ENCODE assay signal across 17 mouse cellular contexts in the genomic region with DNA sequence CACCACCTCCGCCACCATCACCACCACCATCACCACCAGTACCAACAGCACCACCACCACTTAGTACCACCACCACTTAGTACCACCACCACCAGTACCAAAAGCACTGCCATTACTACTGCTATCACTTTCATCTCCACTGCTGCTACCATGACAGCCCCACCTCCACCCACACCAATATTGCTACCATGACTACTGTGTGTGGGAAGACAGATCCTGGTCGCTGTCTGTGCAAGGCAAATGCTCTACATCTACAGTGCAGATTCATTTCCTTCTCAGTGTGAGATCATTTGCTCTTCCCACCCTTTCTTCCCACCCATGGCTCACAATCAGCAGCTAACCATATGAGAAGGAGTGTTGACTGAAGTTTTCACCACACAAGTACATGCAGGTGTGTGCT. TPM values are rescaled to one million over a fixed set of nuclear protein-coding genes. Genes with fewer than 3 reads are reported as not detected.
DNase-seq lines count a peak whose midpoint lies in the region; TF ChIP-seq lines count a peak whose summit lies in the region.
"Had no signal": no experiment of that assay in that cellular context is flagged by ENCODE, and none has a peak within 500 bp of the region (broad histone marks: within the 10 kb centered on the region; RNA-seq: fewer than 3 reads in every experiment).

No protein-coding gene starts in this region.

- H3K27ac ChIP-seq in heart, adult 2 months, result no peak overlapping the region
- H3K27ac ChIP-seq: embryonic facial prominence, embryonic 10.5 days; limb, embryonic 15.5 days; neural tube, embryonic 13.5 days had no signal

- H3K79me2 ChIP-seq in heart, adult 2 months (replicated peaks; ENCODE audit: control insufficient read depth, insufficient read depth, low read length), result no peaks in the 10 kb centered on the region

- H3K36me3 ChIP-seq in heart, adult 2 months (ENCODE audit: control insufficient read depth, insufficient read depth, low read length), result 0 out of 2 replicates have a peak, but pooled peaks cover 2% of the 10 kb centered on the region

- H3K4me1 ChIP-seq in heart, adult 2 months (ENCODE audit: control insufficient read depth, insufficient read depth, low read length), result no peaks in the 10 kb centered on the region
- H3K4me1 ChIP-seq: embryonic facial prominence, embryonic 10.5 days; limb, embryonic 15.5 days had no signal

- H3K27me3 ChIP-seq in heart, adult 2 months (ENCODE audit: control insufficient read depth, insufficient read depth, low read length), result no peaks in the 10 kb centered on the region
- H3K27me3 ChIP-seq: limb, embryonic 15.5 days; neural tube, embryonic 13.5 days had no signal

- H3K9ac ChIP-seq in heart, adult 2 months (ENCODE audit: low read depth, low read length), result no peak overlapping the region
- H3K9ac ChIP-seq: limb, embryonic 15.5 days; neural tube, embryonic 13.5 days had no signal

- TF ChIP-seq EP300 in heart, adult 2 months (IDR thresholded peaks at IDR 0.05; ENCODE audit: insufficient read depth, low read depth, low read length), result no peak

- WGBS in heart, adult 2 months, result 84% methylated on average over 2 of the region's 2 CpGs

- DNase-seq in heart, adult 11 months, result peak; percentile 65
- DNase-seq in heart, adult 2 months, result no peak
- peak; percentile 50 for DNase-seq in left cerebral cortex, adult 11 months (ENCODE audit: low spot score)
- no peak for DNase-seq in left cerebral cortex, postnatal 10 days (ENCODE audit: extremely low spot score in 1 of 2, low spot score in 2 of 2)
- DNase-seq in layer of hippocampus, adult 9-11 months, result peak; percentile 89
- DNase-seq in right cerebral cortex, postnatal 36 days (ENCODE audit: low spot score in 2 of 2), result peak; percentile 59 to 67
- DNase-seq in cerebellum, adult 8-10 months, result no peak
- DNase-seq: adrenal gland, postnatal 25 days; B cell, adult 2 months; cerebellum, adult 11-12 months; gastrocnemius, postnatal 10 days; heart, adult 18-20 months; kidney, adult 2 months; kidney, postnatal 14 days had no signal

- no peak for TF ChIP-seq POLR2A in heart, adult 2 months (IDR thresholded peaks at IDR 0.05; ENCODE audit: insufficient read depth, low read depth, low read length)

- no peak for TF ChIP-seq CTCF in heart, adult 2 months (IDR thresholded peaks at IDR 0.05)

- no peak overlapping the region for H3K4me3 ChIP-seq in heart, adult 2 months
- H3K4me3 ChIP-seq: embryonic facial prominence, embryonic 10.5 days; limb, embryonic 15.5 days; neural tube, embryonic 13.5 days had no signal

- intact Hi-C loops in heart, adult 2 months (cut with DNase I), result no loop called here
- intact Hi-C loops in left cerebral cortex, postnatal 10 days (cut with DNase I), result no loop called here

RNA-seq across cellular contexts. Expression of a gene that starts 43.2 kb away (rescaled TPM):
- not detected for total RNA-seq in heart, adult 2 months (2021)
- polyA plus RNA-seq in heart, adult 2 months (2012; rRNA removed), result 0.12 TPM in 2 replicates
- total RNA-seq in left cerebral cortex, postnatal 10 days (2021), result 1 to 10 TPM; 4.5 to 5.1 TPM
- total RNA-seq: heart, adult 18-20 months had no signal

Comparison
In these comparisons a context has a peak if more than half of its experiments do, and no peak if none do; other contexts are left out.
1. DNase-seq: peak in heart, adult 11 months (single experiment), left cerebral cortex, adult 11 months (single experiment), layer of hippocampus, adult 9-11 months (single experiment) and right cerebral cortex, postnatal 36 days (2 of 2); none in heart, adult 2 months (0 of 2), left cerebral cortex, postnatal 10 days (0 of 2) and cerebellum, adult 8-10 months (single experiment).
2. RNA of a gene that starts 43.2 kb away (total RNA-seq): 4.5 to 5.1 TPM in left cerebral cortex, postnatal 10 days; not detected in heart, adult 2 months; every median in the first group is over 4 times any median in the second.